Mouse (Mus musculus) cerebellum, adult 8-10 months (tissue): ENCODE data around the gene 4632433K11Rik.

Source experiments
- DNase-seq: peaks from one replicate; pipeline ENCODE4 v3.0.0; 2022

4632433K11Rik gene

GRCm38 (mm10) chr7:5020000-5020681 lies 13.8 kb upstream of the 4632433K11Rik start, which contains the start of the genes Zfp865 and Ccdc106:
Gene Zfp865 (plus strand): TSS chr7:5020376.
Gene Ccdc106 (plus strand): TSS chr7:5020553.
- peak; percentile 97 for DNase-seq

- DNase-seq: peak; percentile 58
Observed at GRCm38 (mm10) chr7:5020685-5021084, 13.2 kb upstream of the 4632433K11Rik start.

GRCm38 (mm10) chr7:5021197-5021596 lies 12.7 kb upstream of the 4632433K11Rik start:
- DNase-seq: no peak

- DNase-seq: no peak
Observed at GRCm38 (mm10) chr7:5029543-5029942, 4.4 kb upstream of the 4632433K11Rik start.

DNA sequence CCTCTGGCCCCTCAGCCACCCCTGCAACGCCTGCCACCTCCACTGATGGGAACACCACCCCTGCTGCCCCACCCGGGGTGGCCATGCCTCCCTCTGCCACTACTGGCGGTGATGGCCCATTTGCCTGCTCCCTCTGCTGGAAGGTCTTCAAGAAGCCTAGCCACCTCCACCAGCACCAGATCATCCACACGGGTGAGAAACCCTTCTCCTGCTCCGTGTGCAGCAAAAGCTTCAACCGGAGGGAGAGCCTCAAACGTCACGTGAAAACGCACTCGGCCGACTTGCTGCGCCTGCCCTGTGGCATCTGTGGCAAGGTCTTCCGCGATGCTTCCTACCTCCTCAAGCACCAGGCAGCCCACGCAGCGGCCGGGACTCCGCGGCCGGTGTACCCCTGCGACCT lies 4.0 kb upstream of the 4632433K11Rik start:
- DNase-seq: no peak

DNA sequence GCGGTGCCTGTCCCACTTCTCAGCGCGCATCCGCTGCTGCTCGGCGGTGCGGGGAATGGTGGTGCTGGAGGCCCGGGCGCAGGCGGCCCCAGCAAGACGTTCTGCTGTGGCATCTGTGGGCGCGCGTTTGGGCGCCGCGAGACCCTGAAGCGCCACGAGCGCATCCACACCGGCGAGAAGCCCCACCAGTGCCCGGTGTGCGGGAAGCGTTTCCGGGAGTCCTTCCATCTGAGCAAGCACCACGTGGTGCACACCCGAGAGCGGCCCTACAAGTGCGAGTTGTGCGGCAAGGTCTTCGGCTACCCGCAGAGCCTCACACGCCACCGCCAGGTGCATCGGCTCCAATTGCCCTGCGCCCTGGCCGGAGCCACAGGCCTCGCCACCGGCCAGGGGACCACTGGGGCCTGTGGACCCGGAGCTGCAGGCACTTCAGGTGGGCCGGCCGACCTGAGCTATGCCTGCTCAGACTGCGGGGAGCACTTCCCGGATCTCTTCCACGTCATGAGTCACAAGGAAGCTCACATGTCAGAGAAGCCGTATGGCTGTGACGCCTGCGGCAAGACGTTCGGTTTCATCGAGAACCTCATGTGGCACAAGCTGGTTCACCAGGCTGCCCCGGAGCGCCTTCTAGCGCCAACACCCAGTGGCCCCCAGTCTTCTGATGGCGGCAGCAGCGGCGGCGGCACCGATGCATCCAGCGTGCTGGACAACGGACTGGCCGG lies 3.2 kb upstream of the 4632433K11Rik start:
- no peak for DNase-seq

DNA sequence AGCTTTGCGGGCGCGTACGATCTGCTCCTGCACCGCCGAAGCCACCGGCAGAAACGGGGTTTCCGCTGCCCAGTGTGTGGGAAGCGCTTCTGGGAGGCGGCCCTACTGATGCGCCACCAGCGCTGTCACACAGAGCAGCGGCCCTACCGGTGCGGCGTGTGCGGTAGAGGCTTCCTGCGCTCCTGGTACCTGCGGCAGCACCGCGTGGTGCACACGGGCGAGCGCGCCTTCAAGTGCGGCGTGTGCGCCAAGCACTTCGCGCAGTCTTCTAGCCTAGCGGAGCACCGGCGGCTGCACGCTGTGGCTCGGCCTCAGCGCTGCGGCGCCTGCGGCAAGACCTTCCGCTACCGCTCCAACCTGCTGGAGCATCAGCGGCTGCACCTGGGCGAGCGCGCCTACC lies 2.4 kb upstream of the 4632433K11Rik start:
- no peak for DNase-seq

GRCm38 (mm10) chr7:5035628-5036027 lies 1.7 kb downstream of the 4632433K11Rik start:
- DNase-seq: no peak

DNA sequence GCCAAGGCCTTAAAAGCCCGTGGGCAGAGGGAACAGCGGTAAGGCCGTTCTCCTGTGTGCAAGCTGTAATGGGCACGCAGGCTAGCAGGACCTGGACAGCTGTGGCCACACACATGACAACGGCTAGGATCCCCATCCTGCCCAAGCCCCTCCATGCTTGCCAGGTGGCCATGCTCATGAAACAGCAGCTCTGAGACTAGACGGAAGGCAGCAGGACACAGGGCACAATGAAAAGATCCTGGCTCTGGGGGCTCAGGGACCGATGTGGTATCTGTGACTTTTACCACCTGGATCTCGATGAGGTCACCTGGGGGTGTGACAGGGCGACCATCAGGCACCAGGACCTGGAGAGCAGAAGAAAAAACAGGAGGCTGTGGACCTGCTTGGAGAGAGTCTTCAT lies 2.2 kb downstream of the 4632433K11Rik start:
- DNase-seq: no peak

DNA sequence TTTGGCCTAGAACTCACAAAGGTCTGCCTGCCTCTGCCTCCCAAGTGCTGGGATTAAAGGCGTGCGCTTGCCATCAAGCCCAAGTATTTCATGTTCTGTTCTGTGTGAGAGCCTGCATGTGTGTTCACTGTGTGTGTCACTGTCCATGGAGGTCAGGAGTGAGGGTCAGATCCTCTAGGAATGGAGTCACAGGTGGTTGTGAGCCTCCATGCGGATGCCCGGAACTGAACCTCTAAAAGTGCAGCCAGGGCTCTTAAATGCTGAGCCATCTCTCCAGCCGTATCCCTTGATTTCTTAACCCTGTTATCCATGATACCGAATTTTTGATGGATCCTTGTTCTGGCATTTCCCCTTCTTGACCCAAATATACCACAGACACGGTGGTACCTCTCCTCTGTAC lies 3.1 kb downstream of the 4632433K11Rik start:
- DNase-seq: no peak

DNA sequence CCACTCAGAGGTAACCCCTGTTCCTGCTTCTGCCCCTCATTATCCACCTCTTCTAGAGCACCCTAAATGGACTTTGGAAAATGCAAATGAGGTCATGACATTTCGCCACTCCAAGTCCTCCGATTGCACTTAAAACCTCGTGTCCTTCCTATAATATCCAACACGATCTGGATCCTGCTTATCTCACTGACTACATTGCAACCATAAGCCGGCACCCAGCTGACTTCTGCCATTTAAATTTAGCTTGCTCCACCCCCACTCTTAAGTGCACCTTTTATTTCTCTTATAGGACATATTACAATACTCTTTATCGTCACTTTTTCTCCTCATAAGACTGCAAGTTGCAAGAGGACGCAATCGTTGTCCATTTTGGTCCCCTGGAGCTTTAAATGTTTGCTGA lies 3.5 kb downstream of the 4632433K11Rik start:
- DNase-seq: no peak

DNA sequence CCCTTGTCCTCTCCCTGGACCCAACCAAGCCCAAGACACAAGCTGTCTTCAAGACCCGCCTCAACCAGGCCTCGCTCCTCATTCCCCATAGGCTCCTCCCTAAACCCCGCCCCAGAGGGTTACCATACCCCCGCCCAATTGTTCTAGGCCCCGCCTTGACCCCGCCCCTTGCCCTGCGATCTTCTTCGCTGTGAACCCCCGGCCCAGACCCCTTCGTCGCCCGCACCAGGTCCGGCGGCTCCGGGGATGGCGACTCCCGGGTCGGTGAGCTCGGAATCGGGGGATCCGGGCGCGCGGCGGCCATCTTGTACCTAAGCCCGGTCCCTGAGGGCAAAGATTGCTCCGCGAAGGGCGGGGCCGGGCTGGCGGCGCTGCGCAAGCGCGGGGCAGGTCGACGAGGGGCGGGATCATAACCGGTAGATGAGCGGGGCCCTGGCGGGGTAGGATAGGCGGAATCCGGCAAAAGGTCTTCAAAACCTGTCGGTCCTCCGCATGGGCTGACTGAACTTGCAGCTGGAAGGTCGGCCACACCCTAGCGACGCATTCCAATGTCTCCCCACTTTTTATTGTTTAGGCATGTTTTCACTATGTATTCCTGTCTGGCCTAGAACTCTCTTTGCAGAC lies 4.3 kb downstream of the 4632433K11Rik start, which contains the start of gene Zfp784:
Gene Zfp784, minus strand, starts transcription at position 338 of the 624 bp plus-strand sequence.
- DNase-seq: peak; percentile 95

DNA sequence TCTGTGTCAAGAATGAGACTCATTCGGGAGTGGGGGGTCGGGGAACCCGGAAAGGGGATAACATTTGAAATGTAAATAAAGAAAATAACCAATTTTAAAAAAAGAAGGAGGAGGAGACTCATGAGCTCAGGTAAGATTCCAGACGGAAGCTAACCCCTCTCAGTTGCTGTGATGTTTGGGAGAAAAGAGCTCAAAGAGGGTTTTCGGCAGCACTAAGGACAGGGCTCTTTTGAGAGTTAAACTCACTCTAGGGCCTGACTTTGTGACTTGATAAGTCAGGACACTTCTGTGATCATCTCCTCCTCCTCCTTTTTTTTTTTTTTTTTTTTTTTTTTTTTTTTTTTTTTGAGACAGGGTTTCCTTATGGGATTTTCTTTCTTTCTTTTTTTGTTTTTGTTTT lies 5.0 kb downstream of the 4632433K11Rik start:
- DNase-seq: no peak

- no peak for DNase-seq
Observed at GRCm38 (mm10) chr7:5044981-5045380, 11.1 kb downstream of the 4632433K11Rik start.

GRCm38 (mm10) chr7:5046112-5046511 lies 12.2 kb downstream of the 4632433K11Rik start:
- no peak for DNase-seq

DNA sequence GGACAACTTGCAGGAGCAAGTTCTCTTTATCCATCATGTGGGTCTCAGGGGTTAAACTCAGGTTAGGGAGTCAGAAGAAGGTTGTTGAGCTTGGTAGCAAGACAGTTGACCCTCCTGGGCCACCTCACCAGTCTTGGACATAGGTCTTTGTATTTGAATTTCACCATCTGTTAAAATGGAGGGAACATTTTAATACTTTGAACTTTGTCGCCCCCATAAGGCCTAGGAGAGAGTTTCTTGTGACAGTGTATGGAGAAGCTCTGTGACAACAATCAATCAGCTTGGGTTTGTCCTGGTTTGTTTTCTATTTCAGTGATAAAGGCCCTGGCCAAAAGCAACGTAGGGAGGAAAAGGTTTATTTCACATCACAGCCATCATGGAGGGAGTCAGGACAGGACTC lies 13.4 kb downstream of the 4632433K11Rik start:
- DNase-seq: no peak

GRCm38 (mm10) chr7:5051193-5052192 lies 17.6 kb downstream of the 4632433K11Rik start, which contains the start of gene Zfp580:
Gene Zfp580 (plus strand): TSS chr7:5051538.
- DNase-seq: peak; percentile 81

GRCm38 (mm10) chr7:5052438-5052837 lies 18.5 kb downstream of the 4632433K11Rik start:
- DNase-seq: no peak

DNA sequence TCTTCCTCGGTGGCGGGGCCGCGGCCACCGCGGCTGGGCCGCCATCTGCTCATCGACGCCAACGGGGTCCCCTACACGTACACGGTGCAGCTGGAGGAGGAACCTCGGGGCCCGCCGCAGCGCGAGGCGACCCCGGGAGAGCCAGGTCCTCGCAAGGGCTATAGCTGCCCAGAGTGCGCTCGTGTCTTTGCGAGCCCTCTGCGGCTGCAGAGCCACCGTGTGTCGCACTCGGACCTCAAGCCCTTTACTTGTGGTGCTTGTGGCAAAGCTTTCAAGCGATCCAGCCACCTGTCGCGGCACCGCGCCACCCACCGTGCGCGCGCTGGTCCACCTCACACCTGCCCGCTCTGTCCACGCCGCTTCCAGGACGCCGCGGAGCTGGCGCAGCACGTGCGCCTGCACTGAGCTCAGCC lies 19.0 kb downstream of the 4632433K11Rik start:
- peak; percentile 40 for DNase-seq

DNA sequence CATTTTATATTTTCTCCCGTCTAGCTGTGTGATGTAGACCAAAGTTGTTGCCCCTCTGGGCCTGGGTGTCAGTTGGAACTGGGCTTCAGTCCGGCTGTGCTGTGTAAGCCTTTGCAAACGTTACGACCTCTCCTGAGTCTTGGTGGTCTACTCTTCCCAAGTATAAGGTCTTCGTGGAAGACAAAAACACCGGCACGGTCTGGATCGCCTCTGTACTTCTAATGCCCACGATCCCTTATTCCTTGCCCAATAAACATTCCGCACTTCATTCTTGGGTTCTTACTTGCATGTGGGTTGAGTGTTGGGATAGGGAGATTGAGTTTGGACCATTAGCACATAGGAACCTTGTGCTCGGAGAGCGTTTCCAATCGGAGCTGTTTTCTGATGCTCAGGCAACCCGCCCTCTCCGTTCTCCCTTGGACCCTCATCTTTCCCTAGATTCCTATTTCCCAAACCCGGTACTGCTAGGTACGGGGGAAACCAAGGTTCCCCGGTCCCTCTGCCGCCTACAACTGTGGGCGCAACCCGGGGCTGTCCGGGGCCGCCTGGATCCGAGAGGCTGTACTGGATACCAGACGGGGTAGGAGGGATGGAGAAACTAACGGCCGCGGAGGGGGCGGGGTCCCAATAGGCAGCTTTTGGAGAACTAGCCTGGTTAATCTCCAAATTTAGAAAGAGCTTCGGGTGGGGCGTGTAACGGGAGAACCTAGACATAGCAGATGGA lies 19.7 kb downstream of the 4632433K11Rik start:
- DNase-seq: peak; percentile 48

DNA sequence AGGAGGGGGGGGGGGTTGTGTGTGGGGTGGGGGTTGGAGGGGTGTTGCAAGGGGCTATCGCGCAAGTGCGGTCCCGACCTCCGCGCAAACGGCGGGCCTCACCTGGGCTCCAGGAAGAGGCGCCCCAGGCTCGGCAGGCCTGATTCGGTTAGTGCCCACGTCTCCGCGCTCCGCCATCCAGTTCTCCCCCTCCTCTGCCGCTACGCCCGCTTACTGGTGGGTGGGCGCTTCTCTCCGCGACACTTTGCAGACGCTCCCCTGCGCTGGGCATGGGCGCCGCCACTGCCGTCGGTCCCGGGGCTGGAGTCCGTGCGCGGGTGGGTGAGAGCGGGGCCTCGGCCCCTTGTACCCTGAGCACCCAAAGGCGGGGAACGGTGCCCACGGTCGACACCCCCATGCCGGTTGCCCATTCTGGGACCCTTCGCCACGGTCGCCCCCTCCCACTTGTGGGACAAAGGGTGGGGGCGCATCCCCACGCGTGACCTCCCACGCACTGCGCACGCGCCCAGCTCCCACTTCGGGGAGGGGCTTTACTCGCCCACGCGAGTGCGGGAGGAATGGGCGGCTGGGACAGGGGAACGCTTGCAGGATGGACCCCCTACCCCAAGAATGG lies 22.8 kb downstream of the 4632433K11Rik start:
- DNase-seq: peak; percentile 66
